In the genomic region with DNA sequence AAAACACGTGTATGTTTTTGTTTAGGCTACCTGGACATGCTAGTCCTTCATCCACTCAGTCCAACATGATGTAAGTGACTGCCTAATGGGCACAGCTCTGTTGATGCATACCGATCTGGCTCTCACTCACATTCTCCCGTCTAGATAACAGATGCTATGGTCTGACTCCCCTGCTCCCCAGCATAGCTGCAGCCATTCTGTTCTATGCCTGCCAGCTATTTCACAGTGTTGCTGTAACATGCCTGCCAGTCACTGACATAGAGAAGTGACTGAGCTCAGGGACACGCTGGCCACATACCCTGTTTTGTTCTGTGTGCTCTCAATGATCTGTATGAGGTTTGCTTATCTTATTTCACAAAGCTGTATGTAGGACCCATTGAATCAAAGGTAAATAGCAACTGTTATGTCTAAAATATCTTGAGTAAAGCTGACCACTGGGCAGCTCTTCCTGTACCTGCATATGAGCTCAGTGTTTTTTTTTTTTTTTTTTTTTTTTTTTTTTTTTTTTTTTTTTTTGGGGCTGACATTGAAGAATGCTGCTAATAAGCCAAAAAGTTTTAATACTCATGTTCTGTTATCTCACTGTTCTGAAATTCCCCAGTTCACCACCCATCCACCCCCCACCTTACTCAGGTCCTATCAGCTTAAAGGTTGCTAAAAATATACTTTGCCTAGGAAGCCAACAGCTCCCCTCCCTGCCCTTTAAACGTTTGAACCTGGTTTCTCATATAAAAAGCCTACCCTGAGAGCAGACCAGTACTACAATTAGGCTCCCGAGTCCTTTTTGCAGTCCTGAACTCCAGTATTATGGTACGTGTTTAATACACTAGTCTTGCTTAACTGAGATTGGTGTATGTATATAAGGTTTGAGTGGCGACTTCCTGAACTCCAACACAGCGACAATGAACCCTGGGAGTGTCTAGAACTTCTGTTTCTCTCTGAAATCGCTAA, we compare ENCODE assay signal across 8 mouse cellular contexts. TPM values are rescaled to one million over a fixed set of nuclear protein-coding genes. Genes with fewer than 3 reads are reported as not detected.
DNase-seq lines count a peak whose midpoint lies in the region; ATAC-seq and TF ChIP-seq lines count a peak whose summit lies in the region.

No protein-coding gene starts in this region.

- peaks cover 6% of the 10 kb centered on the region for H3K4me1 ChIP-seq in lung, embryonic 14.5 days (ENCODE audit: insufficient read depth)
- H3K4me1 ChIP-seq in liver, embryonic 16.5 days (ENCODE audit: control insufficient read depth, low read depth, low read length): peaks cover 13% of the 10 kb centered on the region
- peaks cover 6% of the 10 kb centered on the region; the same call in 1 of the 2 replicates for H3K4me1 ChIP-seq in stomach, embryonic 14.5 days (ENCODE audit: control insufficient read depth, insufficient read depth, low read length)

- H3K36me3 ChIP-seq in lung, embryonic 14.5 days (ENCODE audit: insufficient read depth): peaks cover 10% of the 10 kb centered on the region
- H3K36me3 ChIP-seq in liver, embryonic 16.5 days (ENCODE audit: control insufficient read depth, insufficient read depth): no peaks in the 10 kb centered on the region
- peaks cover 10% of the 10 kb centered on the region for H3K36me3 ChIP-seq in stomach, embryonic 14.5 days (ENCODE audit: control insufficient read depth, insufficient read depth, low read length)

- H3K4me3 ChIP-seq in lung, embryonic 14.5 days (ENCODE audit: low read depth, low read length): peak overlapping the region; percentile 54
- peak overlapping the region; percentile 73 for H3K4me3 ChIP-seq in liver, embryonic 16.5 days (ENCODE audit: low read depth, low read length)
- H3K4me3 ChIP-seq in stomach, embryonic 14.5 days (ENCODE audit: low read depth, low read length): peak overlapping the region; percentile 44

- H3K27ac ChIP-seq in lung, embryonic 14.5 days (ENCODE audit: low read depth): peak overlapping the region; percentile 90
- H3K27ac ChIP-seq in liver, embryonic 16.5 days (ENCODE audit: low read length): peak overlapping the region; percentile 51
- H3K27ac ChIP-seq in stomach, embryonic 14.5 days (ENCODE audit: low read length): peak overlapping the region; percentile 80; the same call in 1 of the 2 replicates

- intact Hi-C loops in heart, postnatal 10 days (cut with DNase I): loop anchor here (5.0 kb wide), 1 partner anchor 68 kb away; the partner anchor contains the start of gene Zfp974

- peak overlapping the region; percentile 69 for H3K9ac ChIP-seq in lung, embryonic 14.5 days
- peak overlapping the region; percentile 73 for H3K9ac ChIP-seq in liver, embryonic 16.5 days (ENCODE audit: low read depth, low read length)
- peak overlapping the region; percentile 51 for H3K9ac ChIP-seq in stomach, embryonic 14.5 days (replicated peaks; ENCODE audit: low read depth, low read length)

- no peaks in the 10 kb centered on the region for H3K27me3 ChIP-seq in lung, embryonic 14.5 days (ENCODE audit: insufficient read depth, low read length)
- no peaks in the 10 kb centered on the region for H3K27me3 ChIP-seq in liver, embryonic 16.5 days (ENCODE audit: control insufficient read depth, insufficient read depth, low read depth, low read length)
- no peaks in the 10 kb centered on the region for H3K27me3 ChIP-seq in stomach, embryonic 14.5 days (ENCODE audit: control insufficient read depth, insufficient read depth, low read length)

- peak; percentile 40; the same call in 1 of the 2 replicates for ATAC-seq in lung, embryonic 14.5 days (ENCODE audit: insufficient read depth)
- ATAC-seq in liver, embryonic 16.5 days (ENCODE audit: low read depth): peak; percentile 25; the same call in 1 of the 2 replicates
- peak; percentile 39 for ATAC-seq in stomach, embryonic 14.5 days (ENCODE audit: insufficient number of reproducible peaks, insufficient read depth, low FRiP score, low read depth)

- H3K4me2 ChIP-seq in lung, embryonic 14.5 days: peak overlapping the region; percentile 75
- peak overlapping the region; percentile 77 for H3K4me2 ChIP-seq in liver, embryonic 16.5 days (ENCODE audit: low read depth, low read length)
- peak overlapping the region; percentile 69 for H3K4me2 ChIP-seq in stomach, embryonic 14.5 days (replicated peaks; ENCODE audit: low read depth, low read length)

- DNase-seq in lung, embryonic 14.5 days: peak; percentile 3
- DNase-seq in lung, postnatal 25 days (ENCODE audit: low spot score): no peak
- peak; percentile 51 for DNase-seq in c-Kit-positive CD71-positive TER-119-positive erythroid progenitor cells, embryonic 14.5 days (ENCODE audit: low spot score)
- DNase-seq in heart, postnatal 10 days: peak; percentile 37 to 45
- no peak for DNase-seq in right cerebral cortex, postnatal 4 days
- DNase-seq in layer of hippocampus, adult 11-12 months (ENCODE audit: low spot score): no peak

- TF ChIP-seq CTCF in lung, embryonic 14.5 days (IDR thresholded peaks at IDR 0.05; ENCODE audit: low read depth): no peak

- WGBS in lung, embryonic 14.5 days: 21% methylated on average over 10 of the region's 10 CpGs
- WGBS in liver, embryonic 16.5 days (ENCODE audit: insufficient replicate concordance): 15% methylated on average over 10 of the region's 10 CpGs
- 19% methylated on average over 10 of the region's 10 CpGs for WGBS in stomach, embryonic 14.5 days

- H3K9me3 ChIP-seq in lung, embryonic 14.5 days (ENCODE audit: low read depth, low read length): no peaks in the 10 kb centered on the region
- H3K9me3 ChIP-seq in liver, embryonic 16.5 days (replicated peaks; ENCODE audit: control insufficient read depth, low read length): no peaks in the 10 kb centered on the region
- H3K9me3 ChIP-seq in stomach, embryonic 14.5 days (ENCODE audit: control insufficient read depth, low read depth, low read length): no peaks in the 10 kb centered on the region

RNA-seq across cellular contexts. Expression of gene Zfp607a, which starts 2.2 kb away (rescaled TPM):
- 3.8 and 3.9 TPM in 2 replicates for polyA plus RNA-seq in lung, embryonic 14.5 days (2014; fragmentation: Nextera tagmentation; extraction: Ambion mirVana)
- total RNA-seq in heart, postnatal 10 days (2021): 1 to 10 TPM; 3.4 to 5.1 TPM
- 0.81 and 1.1 TPM in 2 replicates for polyA plus RNA-seq in liver, embryonic 16.5 days (2015; fragmentation: Nextera tagmentation; extraction: Ambion mirVana)
- polyA plus RNA-seq in stomach, embryonic 14.5 days (2014; fragmentation: Nextera tagmentation; extraction: Ambion mirVana): 5.5 and 6.0 TPM in 2 replicates

RNA-seq across cellular contexts. Expression of gene Zfp59, which starts 21.2 kb away (rescaled TPM):
- polyA plus RNA-seq in lung, embryonic 14.5 days (2014; fragmentation: Nextera tagmentation; extraction: Ambion mirVana): 9.9 and 10.2 TPM in 2 replicates
- total RNA-seq in heart, postnatal 10 days (2021): 1 to 10 TPM; 2.6 to 3.6 TPM
- 1.3 and 1.4 TPM in 2 replicates for polyA plus RNA-seq in liver, embryonic 16.5 days (2015; fragmentation: Nextera tagmentation; extraction: Ambion mirVana)
- polyA plus RNA-seq in stomach, embryonic 14.5 days (2014; fragmentation: Nextera tagmentation; extraction: Ambion mirVana): 9.5 and 9.6 TPM in 2 replicates

RNA-seq across cellular contexts. Expression of gene Zfp626, which starts 52.6 kb away (rescaled TPM):
- 1.9 and 2.1 TPM in 2 replicates for polyA plus RNA-seq in lung, embryonic 14.5 days (2014; fragmentation: Nextera tagmentation; extraction: Ambion mirVana)
- 1 to 10 TPM; 4.8 to 6.7 TPM for total RNA-seq in heart, postnatal 10 days (2021)
- 0.55 and 0.58 TPM in 2 replicates for polyA plus RNA-seq in liver, embryonic 16.5 days (2015; fragmentation: Nextera tagmentation; extraction: Ambion mirVana)
- 2.2 and 2.5 TPM in 2 replicates for polyA plus RNA-seq in stomach, embryonic 14.5 days (2014; fragmentation: Nextera tagmentation; extraction: Ambion mirVana)

Comparison
In these comparisons a context has a peak if more than half of its experiments do, and no peak if none do; other contexts are left out.
1. DNase-seq: peak in lung, embryonic 14.5 days (single experiment), c-Kit-positive CD71-positive TER-119-positive erythroid progenitor cells, embryonic 14.5 days (single experiment) and heart, postnatal 10 days (2 of 2); none in lung, postnatal 25 days (single experiment), right cerebral cortex, postnatal 4 days (single experiment) and layer of hippocampus, adult 11-12 months (single experiment).
2. Peak in every context shown above with its lines, with median percentiles within 50 percentile points of each other: ATAC-seq, H3K27ac ChIP-seq, H3K4me2 ChIP-seq, H3K4me3 ChIP-seq and H3K9ac ChIP-seq.